Mouse (Mus musculus): ENCODE measurements around the gene Csdc2. TPM values are rescaled to one million over a fixed set of nuclear protein-coding genes. Genes with fewer than 3 reads are reported as not detected.
"Not testable (repeated sequence)": the region's sequence is repeated elsewhere in the genome, so short reads cannot be mapped to it uniquely, and the experiment has no call there.

The Csdc2 gene
- total RNA-seq, 2 experiments from 2014 or later: 9.1 to 9.4 TPM

DNA sequence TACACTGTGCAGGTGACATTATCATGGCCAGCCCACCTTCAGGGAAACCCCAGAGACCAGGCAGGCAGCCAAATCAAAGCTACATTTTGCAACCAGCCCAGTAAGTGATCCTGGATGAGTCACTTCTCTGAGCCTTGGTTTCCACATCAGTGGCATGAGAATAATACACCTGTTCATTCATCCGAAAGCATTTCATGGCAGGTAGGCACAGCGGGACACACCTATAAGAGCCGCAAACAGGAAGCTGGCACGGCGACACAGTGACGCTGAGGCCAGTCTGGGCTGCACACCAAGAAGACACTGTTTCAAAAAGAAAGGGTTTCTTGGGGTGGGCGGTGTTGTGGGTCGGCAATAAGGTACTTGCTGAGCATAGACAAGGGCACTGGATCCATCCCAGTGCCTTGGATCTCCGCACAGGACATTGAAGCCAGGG lies 17.6 kb downstream of the Csdc2 start:
- DNase-seq (ENCODE audit: low spot score in 2 of 2): no peak

DNA sequence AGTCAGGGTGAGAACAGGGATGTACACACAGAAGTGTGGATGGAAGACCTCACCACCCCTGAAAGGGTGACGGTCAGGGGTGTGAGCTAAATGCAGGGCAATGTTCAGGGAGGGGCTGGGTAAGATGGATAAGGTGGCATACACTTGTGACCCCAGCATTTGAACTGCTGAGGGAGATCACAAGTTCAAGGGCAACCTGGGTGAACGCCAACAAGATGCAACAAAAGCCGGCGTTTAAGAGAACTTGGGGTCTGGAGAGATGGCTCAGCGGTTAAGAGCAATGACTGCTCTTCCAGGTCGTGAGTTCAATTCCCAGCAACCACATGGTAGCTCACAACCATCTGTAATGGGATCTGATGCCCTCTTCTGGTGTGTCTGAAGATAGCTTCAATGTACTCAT lies 18.2 kb downstream of the Csdc2 start:
- DNase-seq (ENCODE audit: low spot score in 2 of 2): no peak

DNA sequence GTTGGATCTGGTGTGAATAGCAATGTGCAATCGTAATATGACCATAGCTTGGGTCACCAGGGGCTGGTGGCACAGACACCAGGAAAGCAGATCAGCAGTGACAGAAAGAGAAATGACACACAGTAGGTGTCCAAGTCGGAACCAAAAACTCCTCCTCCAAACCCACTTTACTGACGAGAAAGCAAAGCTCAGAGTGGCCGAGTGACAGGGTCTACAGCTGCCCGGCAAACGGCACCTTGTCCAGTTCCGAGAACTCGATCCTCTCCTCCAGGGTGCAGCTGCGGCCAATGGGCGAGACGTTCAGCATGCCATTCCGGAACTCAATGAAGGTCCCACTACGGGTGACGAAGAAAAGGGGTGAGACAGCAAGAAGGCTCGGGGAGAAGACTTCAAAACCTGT lies 18.9 kb downstream of the Csdc2 start:
- no peak for DNase-seq (ENCODE audit: low spot score in 2 of 2)

DNA sequence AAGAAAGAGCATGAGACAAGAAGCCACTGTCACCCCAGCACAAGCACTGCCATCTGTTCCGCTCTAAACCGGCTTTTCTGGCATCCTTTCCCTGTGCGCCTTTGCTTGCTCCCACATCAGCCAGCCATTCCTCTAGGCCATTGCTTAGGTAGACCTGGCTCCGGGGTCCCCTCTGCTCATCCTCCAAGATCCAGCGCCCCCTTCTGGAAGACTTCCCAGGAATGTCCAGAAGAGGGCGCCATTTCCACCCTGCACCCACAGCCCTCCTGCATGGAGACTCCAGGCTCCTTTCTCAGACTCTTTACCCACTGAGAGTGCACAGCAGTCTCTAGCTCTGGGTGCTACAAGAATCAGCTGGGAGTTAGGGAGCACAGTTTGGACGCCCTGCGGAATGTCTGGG lies 19.9 kb downstream of the Csdc2 start:
- peak in 1 of 2 experiments; percentile 47 for DNase-seq (ENCODE audit: low spot score in 2 of 2)

DNA sequence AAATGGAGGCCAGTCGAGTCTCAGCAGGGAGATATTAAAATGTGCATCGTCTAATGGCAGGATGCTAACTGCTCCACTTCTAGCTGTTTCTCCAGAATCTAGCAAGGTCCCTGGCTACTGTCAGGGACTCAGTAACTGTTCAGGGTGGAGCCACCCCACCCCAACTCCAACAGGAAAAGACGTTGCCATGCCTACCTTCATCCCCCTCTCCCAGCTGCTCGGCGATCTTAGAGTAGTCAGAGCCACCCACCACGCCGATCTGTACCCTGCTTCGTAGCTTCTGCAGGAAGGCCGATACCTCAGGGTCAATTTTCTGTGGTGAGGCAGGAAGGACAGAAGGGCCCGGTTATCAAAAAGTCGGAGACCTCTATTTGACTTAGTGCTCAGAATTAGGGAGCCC lies 21.0 kb downstream of the Csdc2 start:
- DNase-seq (ENCODE audit: low spot score in 2 of 2): no peak

DNA sequence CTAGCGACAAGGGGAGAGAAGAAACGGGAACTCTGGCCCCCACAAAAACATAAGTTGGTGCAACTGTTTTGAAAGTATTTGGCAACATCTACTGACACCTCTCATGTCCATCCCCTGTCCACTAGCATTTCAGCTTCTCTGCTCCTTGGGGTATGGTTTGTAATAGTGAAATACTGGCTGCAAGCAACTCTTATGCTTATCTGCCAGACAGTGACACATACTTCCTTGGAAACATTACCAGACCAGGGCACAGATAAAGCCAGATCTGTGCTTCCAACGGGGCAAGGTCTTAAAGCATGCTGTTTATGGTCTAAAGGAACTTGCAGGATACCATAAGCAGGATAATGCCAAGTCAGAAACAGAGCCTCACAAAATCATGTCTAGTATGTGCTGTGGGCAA lies 22.3 kb downstream of the Csdc2 start:
- DNase-seq (ENCODE audit: low spot score in 2 of 2): no peak

DNA sequence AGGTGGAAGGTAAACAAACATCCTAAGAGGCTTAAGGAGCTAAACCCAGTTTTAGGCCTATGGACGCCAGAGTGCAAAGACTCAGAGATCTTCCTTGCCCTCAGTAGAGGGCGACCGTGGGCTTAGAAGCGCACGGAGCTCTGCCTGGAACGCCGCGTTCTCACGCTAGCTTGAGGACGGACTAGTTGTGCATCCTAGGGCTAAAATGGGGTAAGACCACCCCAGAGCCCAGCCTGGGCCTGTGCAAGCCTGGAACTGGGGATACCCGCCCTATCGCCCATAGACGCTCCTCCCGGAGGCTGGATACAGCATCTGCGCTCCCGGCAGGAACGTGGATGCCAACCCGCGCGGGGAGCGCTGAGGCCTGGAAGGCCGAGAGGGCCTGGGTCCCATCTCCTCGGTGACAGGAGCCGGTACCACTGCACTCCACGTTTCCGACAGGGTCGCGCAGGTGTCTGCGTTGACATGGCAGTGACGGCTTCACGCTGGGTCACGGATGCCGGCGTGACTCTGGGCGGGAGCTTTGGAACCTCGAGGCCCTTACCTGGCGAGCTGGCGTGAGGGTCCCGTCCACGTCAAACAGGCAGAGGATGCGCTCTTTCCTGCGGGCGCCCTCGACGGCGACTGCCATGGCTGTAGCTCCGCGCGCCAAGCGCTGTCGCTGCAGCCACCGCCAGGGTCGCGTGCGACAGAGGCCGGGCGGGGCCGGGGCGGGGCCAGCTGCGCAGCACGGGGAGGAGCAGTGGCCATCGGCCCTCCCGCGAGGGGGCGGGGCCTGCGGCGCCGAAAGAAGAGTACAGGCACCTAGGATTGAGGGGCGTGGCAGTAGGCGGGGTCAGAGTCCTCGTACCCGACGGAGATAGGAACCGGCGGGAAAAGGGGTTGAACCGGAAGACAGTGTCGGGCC lies 23.9 kb downstream of the Csdc2 start, which contains the start of gene Pmm1:
Gene Pmm1, minus strand, starts transcription at position 760 of the 907 bp plus-strand sequence.
- DNase-seq (ENCODE audit: low spot score in 2 of 2): peak; percentile 94 to 99

DNA sequence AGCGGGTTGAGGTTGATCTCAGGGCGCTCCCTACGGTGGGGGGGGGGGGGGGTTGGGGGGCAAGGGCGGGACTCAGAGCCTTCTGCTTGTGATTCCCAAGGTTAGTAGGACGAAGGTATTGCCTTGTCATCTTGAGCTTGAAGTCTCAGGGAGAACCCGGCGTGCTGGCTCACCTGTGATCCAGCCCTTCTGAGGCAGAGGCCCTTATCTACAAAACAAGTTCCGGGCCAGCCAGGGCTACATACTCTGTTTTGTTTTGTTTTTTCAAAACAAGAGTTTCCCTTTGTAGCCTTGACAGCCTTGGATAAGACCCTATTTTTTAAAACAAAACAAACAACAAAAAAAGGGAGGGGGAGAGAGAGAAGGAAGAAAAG lies 24.5 kb downstream of the Csdc2 start:
- no peak for DNase-seq (ENCODE audit: low spot score in 2 of 2)

DNA sequence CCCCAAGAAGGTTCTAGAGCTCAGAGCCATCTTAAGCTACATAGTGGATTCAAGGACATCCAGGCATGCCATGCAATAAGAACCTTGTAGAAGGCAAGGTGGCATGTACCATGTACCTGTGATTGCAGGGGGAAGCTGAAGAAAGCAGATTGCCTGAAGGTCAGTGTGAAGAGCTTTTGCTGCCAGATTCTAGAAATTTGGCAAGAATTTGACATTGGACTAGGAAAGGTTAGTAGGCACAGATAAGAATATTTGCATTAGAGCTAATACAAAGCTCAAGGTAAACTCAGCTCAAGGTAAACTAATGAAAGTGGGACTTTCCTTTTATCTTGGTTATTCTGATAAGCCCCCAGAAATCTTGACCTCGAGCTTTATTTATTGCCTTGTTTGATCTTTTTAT lies 27.7 kb downstream of the Csdc2 start:
- no peak for DNase-seq (ENCODE audit: low spot score in 2 of 2)

DNA sequence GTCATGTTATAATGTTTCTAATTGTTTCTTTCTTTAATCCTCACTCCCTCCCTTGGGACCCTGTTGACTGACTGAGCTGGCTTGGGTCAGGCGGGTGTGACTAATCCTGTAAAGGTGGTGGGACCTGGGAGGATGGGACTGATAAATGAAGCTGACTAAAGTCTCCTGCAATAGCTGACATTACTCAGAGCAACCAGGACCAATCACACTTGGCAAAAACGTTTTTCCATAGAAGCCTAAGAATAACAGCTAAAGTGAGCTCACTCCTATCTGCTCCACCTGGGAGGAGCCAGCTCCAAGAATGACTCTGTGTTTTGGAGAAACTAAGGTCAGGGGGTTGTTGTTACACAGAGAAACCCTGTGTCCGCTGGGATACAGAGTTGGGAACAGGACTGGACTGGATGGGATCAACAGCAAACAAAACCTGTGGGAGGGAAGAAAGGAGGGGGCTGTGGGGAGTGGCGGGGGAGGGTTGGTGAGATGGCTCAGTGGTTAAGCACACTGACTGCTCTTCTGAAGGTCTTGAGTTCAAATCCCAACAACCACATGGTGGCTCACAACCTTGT lies 28.5 kb downstream of the Csdc2 start:
- no peak for DNase-seq (ENCODE audit: low spot score in 2 of 2)

DNA sequence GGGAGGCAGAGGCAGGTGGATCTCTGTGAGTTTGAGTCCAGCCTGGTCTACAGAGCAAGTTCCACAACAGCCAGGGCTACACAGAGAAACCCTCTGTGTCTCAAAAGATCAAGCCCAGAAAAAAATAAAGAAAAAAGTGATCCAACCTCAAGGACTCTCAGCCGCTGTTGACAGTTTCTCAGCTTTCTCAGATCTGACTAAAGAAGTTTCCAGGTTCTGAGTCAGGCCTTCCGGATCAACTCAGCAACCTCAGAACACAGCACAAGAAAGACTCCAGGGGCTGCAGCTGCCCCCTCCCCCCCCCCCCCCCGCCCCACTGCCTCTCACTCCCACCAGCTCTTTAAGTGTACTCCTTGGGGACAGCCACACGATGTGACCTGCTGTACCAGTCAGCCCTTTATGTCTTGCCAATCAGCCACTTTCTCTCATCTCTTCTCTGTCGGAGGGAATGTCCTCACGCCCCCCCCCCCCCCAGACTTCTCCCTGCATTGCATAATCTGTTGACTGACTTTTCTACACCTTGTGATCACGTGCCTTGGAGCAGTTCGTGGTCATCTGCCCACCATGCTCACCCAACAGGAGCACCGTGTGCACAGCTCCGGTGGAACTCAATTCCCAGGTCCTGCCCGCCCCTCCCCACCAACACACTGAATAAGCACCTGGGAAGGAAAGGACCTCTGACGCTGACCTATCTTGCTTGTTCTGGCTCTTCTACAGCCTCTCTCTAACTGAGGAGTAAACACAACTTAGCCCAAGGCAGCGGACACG lies 29.7 kb downstream of the Csdc2 start:
- DNase-seq (ENCODE audit: low spot score in 2 of 2): no peak

DNA sequence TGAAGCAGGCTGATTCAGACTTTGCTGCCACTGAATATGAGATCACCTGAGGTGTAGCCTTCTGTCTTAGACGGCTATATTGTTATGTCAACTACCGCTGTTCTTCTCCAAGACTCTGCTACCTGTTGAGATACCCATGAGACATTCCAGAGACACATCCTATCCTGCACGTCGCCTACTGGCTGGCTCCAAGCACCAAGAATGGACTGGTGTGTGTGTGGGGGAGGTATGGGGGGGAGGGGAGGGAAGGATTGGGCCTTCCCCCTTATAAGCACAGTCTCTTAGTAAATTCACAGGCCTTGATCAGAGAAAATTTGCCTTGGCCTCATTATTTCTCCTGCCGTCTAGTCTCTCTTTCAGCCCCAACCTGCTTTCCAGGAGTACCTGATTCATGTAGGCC lies 31.3 kb downstream of the Csdc2 start:
- DNase-seq (ENCODE audit: low spot score in 2 of 2): no peak

DNA sequence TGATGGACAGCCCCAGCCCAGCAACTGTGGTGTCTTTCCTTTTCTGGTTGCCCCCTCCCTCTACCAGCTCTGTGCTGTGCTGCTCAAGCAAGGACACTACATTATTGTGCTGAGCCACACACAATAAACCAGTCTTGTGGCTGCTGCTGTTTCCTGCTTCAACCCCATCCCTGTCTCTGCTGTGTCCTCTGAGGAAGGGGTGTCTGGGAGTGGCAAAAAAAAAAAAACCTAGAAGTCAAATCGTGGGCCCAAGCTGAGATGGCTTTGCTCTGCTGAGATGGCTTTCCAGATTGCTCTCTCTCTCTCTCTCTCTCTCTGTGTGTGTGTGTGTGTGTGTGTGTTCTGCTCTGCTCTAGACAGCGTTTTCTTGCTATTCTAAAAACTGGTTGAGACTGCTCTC lies 31.9 kb downstream of the Csdc2 start:
- no peak for DNase-seq (ENCODE audit: low spot score in 2 of 2)

DNA sequence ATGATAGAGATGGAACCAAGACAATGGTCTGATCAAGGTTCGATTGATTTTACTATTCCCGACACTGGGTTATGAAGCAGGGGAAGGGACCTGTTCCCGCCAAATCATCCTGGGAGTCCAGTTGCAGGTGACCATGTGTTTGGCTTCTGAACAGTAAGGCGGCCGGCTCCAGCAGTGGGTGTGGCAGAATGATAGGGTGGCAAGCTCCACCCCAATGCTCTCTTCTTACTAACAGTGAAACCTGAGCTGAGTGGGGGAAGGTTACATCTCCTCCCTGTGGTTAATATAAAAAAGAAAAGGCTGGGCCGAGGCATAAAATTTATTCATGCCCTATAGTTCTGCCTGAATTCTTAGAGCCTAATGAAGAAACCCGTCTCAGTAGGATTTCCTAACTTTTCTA lies 32.6 kb downstream of the Csdc2 start:
- no peak for DNase-seq (ENCODE audit: low spot score in 2 of 2)

DNA sequence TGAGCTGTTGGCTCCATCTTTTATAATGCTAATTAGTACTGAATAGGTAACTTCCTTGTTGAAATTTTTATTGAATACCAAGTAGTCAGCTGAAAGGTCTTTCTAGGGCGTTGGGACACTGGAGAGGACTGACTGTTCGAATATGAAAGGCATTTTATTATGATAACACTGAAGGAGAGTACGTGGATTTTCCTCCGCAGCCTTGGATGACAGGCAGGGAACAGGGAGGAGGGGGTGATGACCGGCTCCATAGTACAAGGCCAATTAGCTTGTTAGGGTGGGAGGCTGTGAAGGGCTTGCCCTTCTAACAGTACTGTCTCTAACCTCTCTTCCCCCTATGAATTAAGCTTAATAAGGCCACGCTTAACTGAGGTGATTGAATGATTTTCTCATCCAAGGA lies 33.1 kb downstream of the Csdc2 start:
- not testable (repeated sequence) for DNase-seq (ENCODE audit: low spot score in 2 of 2)

DNA sequence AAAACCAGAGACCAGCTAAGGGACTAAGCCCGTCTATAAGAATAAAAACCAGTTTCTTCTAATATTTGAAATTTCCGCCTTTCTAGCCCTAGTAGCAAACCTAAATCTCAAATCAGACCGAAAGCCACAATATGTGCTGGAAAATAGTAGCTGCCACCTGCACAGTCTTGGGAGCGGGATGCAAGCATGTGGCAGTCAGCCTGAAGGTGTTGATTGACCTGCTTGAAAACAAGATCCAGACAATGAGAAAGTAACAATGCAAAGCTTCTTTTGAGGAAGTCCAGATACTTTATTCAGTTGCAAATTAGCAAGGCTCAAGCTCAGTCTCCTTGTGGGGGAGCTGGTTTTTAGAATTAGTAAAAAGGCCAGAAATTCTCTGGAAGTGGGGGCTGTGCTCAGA lies 33.9 kb downstream of the Csdc2 start:
- not testable (repeated sequence) for DNase-seq (ENCODE audit: low spot score in 2 of 2)

DNA sequence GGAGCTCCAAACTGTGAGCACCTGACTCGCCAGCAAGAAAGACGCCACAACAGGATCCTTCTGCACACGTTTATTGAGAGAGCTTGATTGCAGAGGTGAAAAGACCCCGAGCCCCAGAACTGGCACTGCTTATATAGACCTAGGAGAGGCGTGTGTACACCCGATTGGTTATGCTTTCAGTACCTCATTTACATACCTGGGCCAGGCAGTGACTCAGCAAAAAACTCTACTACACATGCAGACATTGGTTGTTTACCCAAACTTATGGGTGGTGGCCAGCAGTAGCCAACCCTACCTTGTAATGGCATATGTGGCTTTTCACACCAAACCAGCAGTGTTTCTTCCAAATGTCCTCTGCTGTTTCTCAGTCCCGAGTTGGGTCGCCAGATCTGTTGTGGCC lies 38.6 kb downstream of the Csdc2 start:
- not testable (repeated sequence) for DNase-seq (ENCODE audit: low spot score in 2 of 2)

DNA sequence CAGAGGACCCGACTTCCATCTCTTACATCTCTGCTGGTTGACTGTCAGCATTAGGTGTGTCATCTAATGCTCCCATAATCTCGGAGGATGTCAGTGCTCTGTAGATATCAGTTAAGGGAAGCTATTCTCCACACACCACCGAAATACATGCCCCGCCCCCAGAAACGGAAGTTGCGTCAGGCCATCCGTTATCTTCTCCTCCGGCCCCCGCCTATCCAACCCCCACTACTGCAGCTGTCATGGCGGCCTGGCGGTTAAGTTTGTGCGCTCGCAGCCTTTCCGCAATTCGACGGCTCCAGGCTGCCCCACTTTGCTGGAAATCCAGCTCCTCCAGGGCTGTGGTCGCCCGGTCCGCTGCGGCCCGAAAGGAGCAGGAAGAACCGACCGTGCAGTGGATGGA lies 43.8 kb downstream of the Csdc2 start, which contains the start of gene 1700029P11Rik:
Gene 1700029P11Rik, plus strand, starts transcription at position 220 of the 400 bp plus-strand sequence.
- DNase-seq (ENCODE audit: low spot score in 2 of 2): no peak

DNA sequence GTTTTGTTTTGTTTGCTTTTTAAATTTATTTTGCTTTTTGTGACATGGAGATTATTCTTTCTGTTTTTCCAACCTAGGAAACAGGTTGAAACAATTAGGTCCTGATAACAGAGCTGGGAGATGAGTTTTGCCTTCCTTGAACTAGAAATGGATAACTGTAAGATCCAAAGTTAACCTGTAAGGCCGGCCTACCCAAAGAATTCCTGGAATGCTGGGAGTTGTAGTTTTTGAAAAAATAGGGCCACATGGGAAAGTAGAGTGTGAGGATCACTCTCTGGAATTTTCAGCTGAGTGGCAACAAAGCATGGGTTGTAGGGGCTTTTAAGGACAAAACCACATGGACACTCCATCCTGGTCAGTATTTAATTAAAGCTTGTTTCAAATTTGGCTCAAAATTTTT lies 45.6 kb downstream of the Csdc2 start:
- DNase-seq (ENCODE audit: low spot score in 2 of 2): no peak

DNA sequence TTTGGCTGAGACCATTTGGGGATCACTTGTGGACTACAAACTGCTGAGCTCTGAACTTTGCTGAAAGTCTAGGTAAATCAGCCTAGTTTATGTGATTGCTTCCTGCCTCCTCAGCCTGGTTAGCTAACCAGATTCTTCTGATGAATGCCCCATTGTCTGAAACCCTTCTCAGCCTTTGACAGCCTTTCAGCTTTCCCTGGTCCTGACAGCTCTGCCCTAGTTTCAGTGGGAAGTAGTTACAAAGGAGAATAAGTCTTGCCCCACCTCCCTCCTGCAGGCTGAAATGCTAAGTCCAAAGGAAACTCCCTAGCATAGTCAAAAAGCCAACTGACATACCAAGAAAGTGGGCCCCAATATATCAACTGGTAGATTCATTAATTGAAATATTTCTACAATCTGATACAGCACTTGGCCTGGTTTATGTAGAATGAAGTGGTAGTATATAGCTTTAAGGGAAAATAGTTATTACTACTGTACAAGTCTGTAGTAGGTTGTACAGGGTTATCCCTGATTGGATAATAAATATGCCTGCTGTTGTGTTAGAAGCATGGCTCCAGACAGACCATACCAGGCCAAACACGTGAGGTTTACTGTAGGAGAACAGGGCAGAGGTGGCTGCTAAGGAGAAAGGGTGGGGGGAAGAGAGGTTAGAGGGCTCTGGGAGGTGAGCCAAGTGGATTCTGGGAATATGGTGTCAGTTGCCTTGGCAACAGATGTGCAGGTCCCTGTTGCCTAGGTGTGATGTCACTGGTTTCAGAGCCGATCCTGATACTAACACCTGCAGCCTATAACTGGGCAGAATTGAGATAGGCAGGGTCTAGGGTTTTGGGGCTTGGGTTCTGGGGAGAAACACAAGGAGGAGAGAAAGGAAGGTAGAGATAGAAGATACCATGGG lies 49.0 kb downstream of the Csdc2 start:
- DNase-seq (ENCODE audit: low spot score in 2 of 2): no peak

DNA sequence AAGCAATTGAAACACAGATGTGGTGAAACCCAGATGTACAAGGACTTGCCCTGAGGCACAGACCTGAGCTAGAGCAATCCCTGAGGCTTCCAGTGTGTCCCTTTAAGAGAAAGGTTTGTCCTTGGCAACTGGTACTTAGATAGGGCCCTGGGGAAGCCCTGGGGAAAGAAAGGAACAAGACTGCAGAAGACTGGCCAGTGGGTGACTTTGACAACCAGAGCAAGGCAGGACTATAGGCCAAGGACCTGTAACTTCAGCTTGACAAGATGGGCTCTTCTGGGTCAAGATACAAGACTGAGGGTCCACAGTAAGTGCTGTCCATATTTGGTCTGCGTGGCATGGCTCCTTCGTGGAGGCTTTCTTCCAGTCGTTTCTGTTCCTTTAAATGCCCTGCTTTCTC lies 51.1 kb downstream of the Csdc2 start, which contains the start of gene Xrcc6:
Gene Xrcc6, plus strand, starts transcription at position 190 of the 400 bp plus-strand sequence.
- DNase-seq (ENCODE audit: low spot score in 2 of 2): no peak
